Mouse (Mus musculus) hindbrain, embryonic 15.5 days (tissue): ENCODE data around the gene Hddc2. TPM values are rescaled to one million over a fixed set of nuclear protein-coding genes. Genes with fewer than 3 reads are reported as not detected.

Source experiments
- ATAC-seq: fragments of 200-750 bp; cut with Nextera tagmentation; 2 replicates; pipeline ENCODE4 v1.8.0; 2017; ENCODE audit warnings: low read depth, moderate number of reproducible peaks, moderate TSS enrichment; ENCODE audit not compliant: low FRiP score
- H3K27ac ChIP-seq: fragments of 300-500 bp; sonication (generic); replicated peaks from 2 replicates; pipeline ENCODE4 v1.5.1; 2015; ENCODE audit warnings: mild to moderate bottlenecking, inconsistent platforms
- H3K27me3 ChIP-seq: fragments of 300-500 bp; sonication (generic); 2 replicates; pipeline ENCODE4 v1.6.1; 2015; ENCODE audit warnings: control low read depth, inconsistent platforms
- H3K36me3 ChIP-seq: fragments of 300-500 bp; sonication (generic); 2 replicates; pipeline ENCODE4 v1.6.1; 2015; ENCODE audit warnings: control low read depth, inconsistent platforms
- H3K4me1 ChIP-seq: fragments of 300-500 bp; sonication (generic); replicated peaks from 2 replicates; pipeline ENCODE4 v1.6.1; 2015; ENCODE audit warnings: control low read depth, inconsistent platforms
- H3K4me2 ChIP-seq: fragments of 300-500 bp; sonication (generic); 2 replicates; pipeline ENCODE4 v1.6.1; 2015; ENCODE audit warnings: moderate library complexity, mild to moderate bottlenecking, inconsistent platforms
- H3K4me3 ChIP-seq: fragments of 300-500 bp; sonication (generic); 2 replicates; pipeline ENCODE4 v1.5.1; 2015; ENCODE audit warnings: mild to moderate bottlenecking, inconsistent platforms
- H3K9ac ChIP-seq: fragments of 300-500 bp; sonication (generic); 2 replicates; pipeline ENCODE4 v1.6.1; 2015; ENCODE audit warnings: inconsistent platforms
- H3K9me3 ChIP-seq: fragments of 300-500 bp; sonication (generic); 2 replicates; pipeline ENCODE4 v1.6.1; 2016; ENCODE audit warnings: control low read depth, inconsistent platforms
- WGBS: fragments of 180-500 bp; shearing (Covaris S2); methylation state at CpG from one replicate; pipeline ENCODE4 v1.1.7; 2015; 5-methylcytosine and 5-hydroxymethylcytosine counted together
- polyA plus RNA-seq: library from polyadenylated mRNA; unstranded; fragments of >200 nt; fragmentation: Nextera tagmentation; extraction: Ambion mirVana; gene quantifications from 2 replicates; pipeline ENCODE4 v1.2.1, GENCODE M21; 2015

Gene Hddc2
- polyA plus RNA-seq, 1 experiment from 2014 or later: 57.5 TPM

DNA sequence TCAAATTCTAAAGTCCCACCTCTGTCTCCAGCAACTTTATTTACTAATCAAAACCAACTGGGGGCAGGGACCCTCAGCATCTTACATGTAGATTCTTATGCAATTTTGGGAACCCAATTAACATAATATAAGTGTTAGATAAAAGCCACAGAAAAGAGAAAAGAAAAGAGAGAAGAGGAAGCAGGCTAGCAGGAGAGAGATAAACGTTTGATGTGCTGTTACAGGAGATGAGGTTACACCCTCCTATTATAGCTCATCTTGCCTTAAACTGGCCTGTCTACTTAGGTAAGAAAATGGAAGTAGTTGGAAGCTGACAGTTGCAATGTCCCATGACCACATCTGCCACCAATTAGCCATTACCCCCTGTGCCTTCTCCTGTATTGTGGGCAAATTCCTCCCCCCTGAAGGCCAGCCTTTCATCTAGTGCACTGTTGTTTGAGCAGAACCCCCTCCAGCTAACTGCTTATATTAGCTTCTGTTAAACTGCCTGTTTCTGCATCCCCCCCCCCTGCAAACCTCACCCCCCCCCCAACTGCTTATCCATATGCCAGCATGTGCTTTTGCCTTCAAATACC is 6.1 kb upstream of the Hddc2 start:
- H3K4me2 ChIP-seq: no peak overlapping the region
- ATAC-seq: no peak
- 29% methylated on average over 1 of the region's 1 CpGs for WGBS
- no peaks in the 10 kb centered on the region for H3K27me3 ChIP-seq
- no peak overlapping the region for H3K9ac ChIP-seq
- H3K4me3 ChIP-seq: no peak overlapping the region
- H3K27ac ChIP-seq: no peak overlapping the region
- H3K36me3 ChIP-seq: no peaks in the 10 kb centered on the region
- H3K9me3 ChIP-seq: no peaks in the 10 kb centered on the region
- no peaks in the 10 kb centered on the region for H3K4me1 ChIP-seq

DNA sequence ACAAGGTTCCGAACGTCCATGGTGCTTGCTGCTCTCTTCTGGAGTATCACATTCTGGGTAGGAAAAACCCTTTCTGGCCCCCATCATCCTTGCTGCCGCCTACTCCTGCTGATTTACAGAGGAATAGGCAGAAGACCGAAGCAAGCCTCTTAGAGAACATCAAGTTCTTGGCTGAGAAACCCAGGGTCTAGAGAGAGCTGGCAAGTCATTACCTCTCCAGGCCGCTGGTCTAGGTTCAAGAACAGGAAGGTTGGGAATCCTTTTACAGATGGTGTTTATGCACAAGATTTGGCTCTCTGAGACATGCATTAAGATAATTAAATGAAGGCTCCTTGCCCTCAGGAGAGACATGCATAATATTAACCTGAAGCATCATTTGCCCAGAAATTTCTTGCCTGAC is 5.3 kb downstream of the Hddc2 start:
- Histone ChIP-seq H3K4me2 (no peak overlapping the region), H3K4me3 (no peak overlapping the region), H3K27me3 (no peaks in the 10 kb centered on the region), H3K9me3 (no peaks in the 10 kb centered on the region), H3K27ac (no peak overlapping the region), H3K36me3 (peaks cover 12% of the 10 kb centered on the region), H3K4me1 (peaks cover 14% of the 10 kb centered on the region), H3K9ac (no peak overlapping the region)
- no peak for ATAC-seq
- 87% methylated on average over 5 of the region's 5 CpGs for WGBS

DNA sequence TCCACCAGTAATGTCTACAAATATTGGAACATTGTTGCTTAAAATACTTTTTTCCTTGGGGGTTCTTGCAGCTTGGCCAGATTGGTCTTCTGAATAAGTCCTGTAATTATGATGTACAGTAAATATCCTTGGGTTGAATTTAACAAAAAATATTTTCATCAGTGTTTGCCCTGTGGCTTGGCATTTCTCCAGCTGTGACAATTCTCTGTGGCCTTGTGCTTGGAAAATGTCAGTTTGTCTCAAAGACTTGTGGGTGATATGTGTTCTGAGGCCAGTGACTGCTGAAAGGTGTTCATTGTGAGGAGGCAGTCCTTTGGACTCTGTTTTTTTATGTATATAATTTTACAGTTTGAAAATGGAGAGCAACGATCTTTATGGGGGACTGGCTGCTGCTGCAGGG is 16.3 kb downstream of the Hddc2 start:
- H3K36me3 ChIP-seq: peaks cover 12% of the 10 kb centered on the region
- H3K27me3 ChIP-seq: no peaks in the 10 kb centered on the region
- H3K9ac ChIP-seq: no peak overlapping the region
- H3K4me2 ChIP-seq: no peak overlapping the region
- H3K4me1 ChIP-seq: no peaks in the 10 kb centered on the region
- no peaks in the 10 kb centered on the region for H3K9me3 ChIP-seq
- no peak overlapping the region for H3K4me3 ChIP-seq
- 74% methylated on average over 1 of the region's 1 CpGs for WGBS
- no peak overlapping the region for H3K27ac ChIP-seq
- ATAC-seq: no peak

- 92% methylated on average over 3 of the region's 3 CpGs for WGBS
- ATAC-seq: no peak
These were observed 17.2 kb downstream of the Hddc2 start for GRCm38 (mm10) chr10:31330286-31330962.

DNA sequence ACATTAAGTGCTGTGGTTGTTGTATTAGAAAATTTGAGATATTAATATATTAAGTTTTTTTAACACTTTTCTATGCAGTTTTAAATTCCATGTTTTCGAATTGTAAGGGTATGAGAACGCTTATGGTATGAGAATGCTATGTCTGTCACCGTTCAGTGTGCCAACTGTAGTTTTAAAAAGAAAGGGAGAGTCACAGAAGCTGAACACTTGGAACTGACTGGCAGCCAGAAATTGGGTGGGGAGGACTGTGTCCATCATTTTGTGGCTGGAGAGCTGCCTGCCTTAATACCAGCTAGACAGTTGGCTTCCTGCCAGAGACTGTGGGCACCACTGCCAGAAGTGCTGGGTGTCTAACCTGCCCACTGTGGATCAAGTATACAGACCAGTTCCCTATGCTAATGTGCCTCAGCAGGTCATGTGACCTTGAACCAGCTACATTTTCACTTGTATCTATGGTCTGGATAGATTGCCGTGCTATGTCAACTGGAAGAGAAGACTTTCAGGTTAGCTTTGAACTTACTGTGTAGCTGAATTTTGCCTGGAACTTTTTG is 18.1 kb downstream of the Hddc2 start:
- Histone ChIP-seq H3K36me3 (peaks cover 7% of the 10 kb centered on the region), H3K27me3 (no peaks in the 10 kb centered on the region), H3K9ac (no peak overlapping the region), H3K27ac (no peak overlapping the region), H3K4me1 (no peaks in the 10 kb centered on the region), H3K9me3 (no peaks in the 10 kb centered on the region), H3K4me2 (no peak overlapping the region), H3K4me3 (no peak overlapping the region)
- ATAC-seq: peak; percentile 76
- 82% methylated on average over 4 of the region's 4 CpGs for WGBS

More at GRCm38 (mm10) chr10:31330286-31330962, 17.2 kb downstream of the Hddc2 start:
- Histone ChIP-seq H3K27ac (no peak overlapping the region), H3K36me3 (peaks cover 12% of the 10 kb centered on the region), H3K4me2 (no peak overlapping the region), H3K4me3 (no peak overlapping the region), H3K9ac (no peak overlapping the region), H3K4me1 (no peaks in the 10 kb centered on the region), H3K9me3 (no peaks in the 10 kb centered on the region), H3K27me3 (no peaks in the 10 kb centered on the region)

DNA sequence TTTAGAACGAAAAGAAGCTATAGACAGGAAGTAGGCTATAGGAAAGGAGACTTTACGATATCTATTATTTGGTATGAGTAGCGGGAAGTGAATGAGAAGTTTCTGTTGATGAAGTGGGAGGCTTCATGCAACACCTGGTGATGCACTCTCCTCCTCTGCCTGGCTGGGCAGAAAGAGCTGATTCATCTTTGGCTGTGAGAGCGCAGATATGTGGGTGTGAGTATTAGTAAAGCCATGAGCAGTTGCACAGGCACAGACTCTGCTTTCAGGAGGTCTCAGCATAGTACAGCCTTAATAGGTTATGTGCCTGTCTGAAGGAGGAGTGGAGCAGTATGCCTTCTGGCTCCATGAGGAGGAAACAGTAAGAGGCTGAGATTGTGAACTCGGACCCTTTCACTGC is 23.2 kb downstream of the Hddc2 start:
- H3K4me2 ChIP-seq: no peak overlapping the region
- H3K4me1 ChIP-seq: no peaks in the 10 kb centered on the region
- H3K27me3 ChIP-seq: no peaks in the 10 kb centered on the region
- no peak overlapping the region for H3K9ac ChIP-seq
- WGBS: 92% methylated on average over 5 of the region's 5 CpGs
- H3K36me3 ChIP-seq: no peaks in the 10 kb centered on the region
- ATAC-seq: no peak
- H3K9me3 ChIP-seq: no peaks in the 10 kb centered on the region
- H3K4me3 ChIP-seq: no peak overlapping the region
- H3K27ac ChIP-seq: no peak overlapping the region

DNA sequence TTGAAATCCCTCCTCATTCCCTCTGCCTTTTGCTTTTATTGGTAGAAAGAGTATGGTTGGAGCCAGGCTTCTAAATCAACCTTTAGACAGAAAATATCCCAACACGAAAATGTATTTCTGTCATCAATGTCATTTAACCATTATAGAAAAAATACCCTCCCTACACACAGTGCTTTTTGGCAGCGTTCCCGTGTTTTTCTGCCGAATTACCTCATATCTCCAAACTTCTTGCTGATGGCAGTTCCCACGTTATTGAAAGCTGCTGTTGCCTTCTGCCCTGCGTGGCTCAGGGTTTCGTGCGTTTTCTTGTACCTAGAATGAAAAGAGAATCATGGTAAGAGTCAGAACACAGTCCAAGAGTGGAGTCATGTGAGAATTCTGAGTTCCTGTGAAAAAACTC is 33.2 kb downstream of the Hddc2 start:
- H3K36me3 ChIP-seq: no peaks in the 10 kb centered on the region
- 87% methylated on average over 8 of the region's 8 CpGs for WGBS
- H3K4me2 ChIP-seq: no peak overlapping the region
- no peaks in the 10 kb centered on the region for H3K27me3 ChIP-seq
- H3K4me3 ChIP-seq: no peak overlapping the region
- no peaks in the 10 kb centered on the region for H3K9me3 ChIP-seq
- no peak overlapping the region for H3K9ac ChIP-seq
- no peaks in the 10 kb centered on the region for H3K4me1 ChIP-seq
- no peak for ATAC-seq
- H3K27ac ChIP-seq: no peak overlapping the region

DNA sequence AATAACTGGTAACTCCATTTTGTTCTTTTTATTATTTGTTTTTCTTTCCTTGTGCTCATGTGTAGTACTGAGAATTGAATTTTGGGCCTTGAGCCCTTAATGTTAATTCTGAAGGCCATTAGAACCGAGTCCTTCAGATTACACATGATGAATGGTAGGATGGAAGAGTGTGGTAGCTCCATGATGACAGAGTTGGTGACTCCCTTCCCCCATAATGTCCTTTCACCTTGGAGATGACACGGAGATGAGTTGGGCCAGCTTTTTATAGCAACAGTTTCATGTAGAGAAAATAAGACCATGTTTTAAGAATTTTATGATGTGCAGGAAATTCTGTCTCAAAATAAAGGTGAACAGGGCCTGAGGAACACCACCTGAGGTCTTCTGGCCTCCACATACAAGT is 37.9 kb downstream of the Hddc2 start:
- 84% methylated on average over 2 of the region's 2 CpGs for WGBS
- no peak overlapping the region for H3K4me2 ChIP-seq
- ATAC-seq: no peak

DNA sequence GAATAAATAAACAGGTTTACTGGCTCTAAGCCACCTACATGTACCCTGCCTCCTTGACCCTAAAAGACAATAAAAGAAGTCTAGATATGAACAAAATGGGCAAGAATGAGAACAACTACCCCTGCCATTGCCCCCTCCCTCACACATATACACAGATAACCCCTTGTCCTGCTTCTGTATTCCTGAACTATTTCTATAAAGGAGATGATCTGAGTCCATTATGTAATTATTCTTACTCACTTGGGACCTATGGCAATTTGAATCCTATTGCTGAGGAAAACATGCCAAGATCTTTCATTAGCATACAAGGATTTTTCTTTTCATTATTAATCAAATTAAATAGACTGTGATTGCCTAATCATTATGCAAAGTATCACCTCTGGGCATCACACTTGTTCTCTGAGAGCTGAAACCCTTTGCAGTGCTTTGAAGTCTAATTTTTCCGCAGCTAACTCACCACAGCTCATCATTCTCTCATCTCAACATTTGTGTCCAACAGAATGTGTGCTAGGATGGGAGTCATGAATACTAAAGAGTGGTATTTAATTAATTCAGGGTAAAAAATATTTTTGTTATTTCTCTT is 39.8 kb downstream of the Hddc2 start:
- H3K4me3 ChIP-seq: no peak overlapping the region
- H3K36me3 ChIP-seq: no peaks in the 10 kb centered on the region
- no peak overlapping the region for H3K27ac ChIP-seq
- H3K4me1 ChIP-seq: no peaks in the 10 kb centered on the region
- H3K4me2 ChIP-seq: no peak overlapping the region
- H3K9me3 ChIP-seq: no peaks in the 10 kb centered on the region
- 49% methylated on average over 1 of the region's 1 CpGs for WGBS
- H3K27me3 ChIP-seq: no peaks in the 10 kb centered on the region
- ATAC-seq: no peak; the same call in 1 of the 2 replicates
- H3K9ac ChIP-seq: no peak overlapping the region

More for the DNA sequence above, 37.9 kb downstream of the Hddc2 start:
- Histone ChIP-seq H3K4me1 (no peaks in the 10 kb centered on the region), H3K9ac (no peak overlapping the region), H3K36me3 (no peaks in the 10 kb centered on the region), H3K9me3 (no peaks in the 10 kb centered on the region), H3K4me3 (no peak overlapping the region), H3K27ac (no peak overlapping the region), H3K27me3 (no peaks in the 10 kb centered on the region)

DNA sequence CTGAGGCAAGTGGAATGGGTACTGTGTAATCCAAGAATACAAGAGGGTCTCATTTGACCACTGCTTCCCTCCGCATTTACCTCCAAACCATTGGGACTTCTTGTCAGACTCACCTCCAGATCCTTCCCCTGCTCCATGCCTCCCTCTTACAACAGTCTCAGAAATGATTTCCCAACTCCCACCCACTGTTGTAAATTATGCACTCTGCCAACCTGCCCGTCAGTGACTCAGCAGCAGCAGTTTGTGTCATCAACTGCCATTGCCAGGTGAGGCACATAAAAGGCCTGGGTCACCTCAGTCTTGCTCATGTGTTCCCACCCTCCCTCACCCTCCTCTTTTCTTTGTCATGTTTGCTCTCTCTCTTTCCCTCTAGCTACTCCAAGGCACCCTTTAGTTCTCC is 41.0 kb downstream of the Hddc2 start:
- no peaks in the 10 kb centered on the region for H3K9me3 ChIP-seq
- ATAC-seq: no peak

DNA sequence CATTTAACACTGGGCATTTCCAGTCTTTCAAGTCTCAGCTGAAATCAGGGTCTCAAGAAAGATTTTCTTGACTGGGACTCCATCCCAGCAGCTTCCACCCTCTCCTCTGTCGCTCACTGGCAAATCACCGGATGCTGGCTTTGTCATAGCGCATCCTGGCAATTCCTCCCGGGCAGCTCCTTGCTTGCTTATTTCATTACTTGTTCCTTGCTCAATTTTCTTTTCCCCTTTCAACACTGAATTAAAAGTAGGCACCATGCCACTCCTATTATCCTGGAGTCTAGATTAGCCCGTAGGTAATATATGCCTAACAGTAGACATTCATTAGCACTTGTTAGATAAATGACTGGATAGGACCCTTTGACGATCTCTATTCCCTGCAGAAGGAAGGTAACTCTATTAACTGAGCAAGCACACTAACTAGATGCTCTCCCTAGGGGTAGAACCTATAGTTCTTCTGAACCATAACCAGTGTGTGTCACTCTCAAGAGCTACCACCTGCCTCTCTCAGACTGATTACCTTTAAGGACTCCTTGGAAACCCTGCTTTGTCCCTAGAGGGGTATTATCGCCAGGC is 41.8 kb downstream of the Hddc2 start:
- Histone ChIP-seq H3K36me3 (no peaks in the 10 kb centered on the region), H3K4me3 (no peak overlapping the region), H3K27ac (no peak overlapping the region), H3K4me2 (no peak overlapping the region), H3K9me3 (no peaks in the 10 kb centered on the region), H3K27me3 (no peaks in the 10 kb centered on the region), H3K4me1 (no peaks in the 10 kb centered on the region), H3K9ac (no peak overlapping the region)
- 61% methylated on average over 7 of the region's 7 CpGs for WGBS
- ATAC-seq: no peak

More for the DNA sequence above, 41.0 kb downstream of the Hddc2 start:
- Histone ChIP-seq H3K4me3 (no peak overlapping the region), H3K4me1 (no peaks in the 10 kb centered on the region), H3K27ac (no peak overlapping the region), H3K9ac (no peak overlapping the region), H3K4me2 (no peak overlapping the region), H3K36me3 (no peaks in the 10 kb centered on the region), H3K27me3 (no peaks in the 10 kb centered on the region)
- WGBS: 82% methylated on average over 2 of the region's 2 CpGs

- no peak overlapping the region for H3K9ac ChIP-seq
- H3K36me3 ChIP-seq: no peaks in the 10 kb centered on the region
- H3K4me3 ChIP-seq: no peak overlapping the region
- ATAC-seq: no peak
- H3K4me2 ChIP-seq: no peak overlapping the region
- no peaks in the 10 kb centered on the region for H3K27me3 ChIP-seq
- WGBS: 85% methylated on average over 4 of the region's 4 CpGs
- no peak overlapping the region for H3K27ac ChIP-seq
- no peaks in the 10 kb centered on the region for H3K9me3 ChIP-seq
- H3K4me1 ChIP-seq: no peaks in the 10 kb centered on the region
These were observed 46.6 kb downstream of the Hddc2 start for GRCm38 (mm10) chr10:31359749-31360148.
